Mouse (Mus musculus) kidney, adult 18-20 months (tissue): ENCODE data around the gene Epop.

Experiments used
- DNase-seq: peaks from one replicate; pipeline ENCODE4 v3.0.0; 2021

Epop gene

DNA sequence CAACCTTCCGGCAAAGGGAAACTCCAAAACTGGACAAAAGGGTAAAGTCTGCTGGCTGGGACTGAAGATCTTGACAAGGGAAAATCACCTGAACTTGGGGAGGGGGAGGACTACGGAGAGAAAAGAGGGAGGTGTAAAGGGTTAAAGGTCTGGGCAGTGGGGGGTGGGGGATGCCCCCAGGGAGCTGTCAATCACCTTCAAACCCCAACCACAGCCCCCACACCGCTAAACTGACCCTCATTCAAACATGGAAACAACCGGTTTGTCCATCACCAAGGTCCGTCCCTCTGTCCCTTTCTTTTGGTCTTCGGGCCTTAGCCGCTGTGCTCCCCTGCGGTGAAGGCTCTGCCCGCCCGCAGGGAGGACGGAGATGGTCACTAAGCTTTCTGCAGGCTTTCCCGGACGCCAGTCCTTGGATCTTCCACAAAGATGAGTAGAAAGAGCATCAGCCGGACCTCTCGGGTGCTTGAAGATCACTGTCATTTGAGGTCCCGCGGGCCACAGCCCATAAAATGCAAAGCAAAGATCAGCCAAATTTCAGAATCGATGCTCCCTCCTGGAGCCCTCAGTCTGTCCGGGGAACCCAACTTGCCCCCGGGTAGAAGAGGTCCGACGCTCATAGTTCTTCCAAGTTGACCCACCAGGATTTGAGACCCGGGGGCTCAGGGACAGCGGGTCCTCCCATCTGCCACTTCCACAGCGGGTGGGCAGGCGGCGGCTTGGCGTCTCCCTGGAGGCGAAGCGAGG lies 1.8 kb downstream of the Epop start:
- no peak for DNase-seq

DNA sequence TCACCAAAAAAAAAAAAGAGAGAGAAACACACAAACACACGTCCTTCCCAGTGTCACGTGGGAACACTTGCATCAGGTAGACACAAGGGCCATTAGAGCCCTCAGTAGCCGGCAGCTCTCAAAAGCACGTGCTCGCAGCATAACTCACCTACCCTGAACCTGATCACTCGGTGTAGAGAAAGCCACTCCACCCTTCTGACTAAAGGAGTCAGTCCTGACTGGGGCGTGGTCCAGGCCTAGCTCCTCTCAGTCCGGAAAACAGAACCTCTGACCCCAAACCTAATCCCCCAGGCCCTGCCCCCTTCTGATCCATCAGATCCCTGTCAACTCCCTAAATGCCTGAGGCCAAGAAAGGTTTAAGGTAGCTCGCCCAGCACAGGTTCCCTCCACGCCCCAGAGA lies 2.7 kb downstream of the Epop start:
- DNase-seq = peak; percentile 18

DNA sequence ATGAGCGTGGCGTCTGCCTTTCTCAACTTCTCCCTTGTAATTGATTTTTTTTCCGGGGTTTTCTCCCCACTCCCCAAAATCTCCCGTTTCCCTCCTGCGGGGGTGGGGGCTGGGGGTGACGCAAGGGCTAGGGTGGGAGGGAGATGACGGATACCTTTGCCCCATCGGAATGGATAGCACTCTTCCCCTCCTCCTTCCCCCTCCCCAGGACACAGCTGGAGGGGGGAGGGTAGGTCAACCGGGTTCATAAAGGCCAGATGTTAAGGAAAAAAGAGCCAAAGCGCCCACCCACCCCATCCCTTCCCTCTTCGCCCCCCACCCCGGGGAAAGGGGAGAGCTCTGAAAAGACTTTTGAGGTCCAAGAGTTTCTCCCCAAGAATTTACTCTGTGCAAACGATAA lies 3.1 kb downstream of the Epop start:
- no peak for DNase-seq

DNA sequence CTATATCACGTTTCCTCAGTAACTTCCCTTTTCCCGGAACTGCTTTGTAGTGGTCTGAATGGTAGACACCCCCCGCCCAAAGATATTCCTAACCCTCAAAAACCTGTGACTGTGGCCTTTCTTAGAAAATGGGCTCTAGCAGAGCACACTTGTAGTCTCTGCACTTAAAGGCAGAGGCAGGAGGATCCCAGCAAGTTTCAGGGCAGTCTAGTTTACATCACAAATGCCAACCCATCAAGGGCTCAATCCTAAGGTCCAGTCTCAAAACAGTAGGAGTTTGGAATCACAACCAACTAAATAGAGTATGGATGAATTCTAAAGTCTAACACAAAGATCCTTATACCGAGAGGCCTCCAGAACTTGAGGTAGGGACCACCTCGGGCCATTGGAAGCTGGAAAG lies 4.0 kb downstream of the Epop start:
- no peak for DNase-seq

DNA sequence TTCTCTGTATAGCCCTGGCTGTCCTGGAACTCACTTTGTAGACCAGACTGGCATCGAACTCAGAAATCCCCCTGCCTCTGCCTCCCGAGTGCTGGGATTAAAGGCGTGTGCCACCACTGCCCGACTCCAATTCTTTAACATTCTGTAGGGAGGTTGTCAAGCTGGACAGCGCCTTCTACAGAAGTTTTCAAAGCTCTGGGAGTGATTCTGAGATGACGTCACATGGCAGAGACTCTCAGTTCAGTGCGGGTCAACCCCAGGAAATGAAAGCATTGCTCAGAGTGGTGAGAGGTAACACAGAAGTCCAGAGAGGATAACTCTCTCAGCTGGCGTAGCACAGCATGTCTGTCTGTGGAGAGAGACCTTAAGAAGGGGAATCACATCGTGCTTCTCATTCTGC lies 6.3 kb downstream of the Epop start:
- no peak for DNase-seq

DNA sequence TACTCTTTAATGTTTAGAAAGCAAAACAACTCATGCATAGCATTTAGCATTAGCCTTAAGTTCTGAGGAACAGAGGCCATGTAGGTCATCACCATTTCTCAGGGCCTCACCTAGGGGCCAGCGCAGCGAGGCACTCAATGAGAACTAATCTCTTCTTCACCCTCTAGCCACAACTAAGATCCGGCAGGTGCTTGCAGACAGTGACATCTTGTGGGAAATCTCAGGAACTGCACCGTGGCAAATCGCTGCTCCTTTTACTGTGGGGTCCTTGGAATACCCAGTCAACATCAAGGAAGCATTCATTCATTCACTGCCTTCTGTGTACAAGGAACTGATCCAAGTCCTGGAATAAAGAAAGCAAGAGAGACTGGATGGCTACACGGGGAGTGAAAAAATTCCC lies 7.1 kb downstream of the Epop start:
- peak; percentile 78 for DNase-seq

DNA sequence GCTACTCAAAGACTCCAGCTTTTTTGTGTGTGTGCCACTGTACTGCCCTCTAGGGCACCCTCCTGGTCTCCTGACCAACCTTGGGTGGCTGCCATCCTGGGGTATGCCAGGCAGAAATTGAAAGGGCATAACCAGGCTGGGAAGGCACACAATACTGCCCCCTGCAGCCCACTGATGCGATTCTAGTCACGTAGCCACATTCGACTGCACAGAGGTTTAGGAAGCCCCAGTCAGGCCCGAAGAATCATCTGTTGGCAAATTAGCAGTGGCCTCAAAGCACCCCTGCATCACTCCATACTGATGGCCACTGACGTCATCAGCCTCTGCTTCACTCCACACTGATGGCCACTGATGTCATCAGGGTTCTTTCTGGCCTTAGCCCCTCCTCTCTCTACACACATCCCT lies 10.1 kb downstream of the Epop start:
- DNase-seq = peak; percentile 89

DNA sequence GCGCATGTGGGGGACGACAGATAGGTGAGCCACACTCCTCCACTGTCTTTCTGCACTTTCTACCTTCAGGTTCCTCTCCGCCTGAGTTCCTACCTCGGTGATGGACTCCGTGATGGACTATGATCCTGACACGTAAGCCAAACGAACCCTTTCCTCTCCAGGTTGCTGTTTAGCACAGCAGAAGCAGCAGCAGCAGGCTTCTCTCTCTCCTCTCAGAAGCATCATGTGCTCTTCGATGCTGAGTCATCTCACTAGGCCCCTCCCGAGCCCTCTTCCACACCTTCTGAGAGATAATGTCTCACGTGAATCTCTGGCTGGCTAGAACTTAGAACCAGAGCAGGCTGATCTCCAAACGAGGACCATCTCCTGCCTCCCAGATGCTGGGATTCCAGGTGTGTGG lies 11.1 kb downstream of the Epop start:
- peak; percentile 44 for DNase-seq

DNA sequence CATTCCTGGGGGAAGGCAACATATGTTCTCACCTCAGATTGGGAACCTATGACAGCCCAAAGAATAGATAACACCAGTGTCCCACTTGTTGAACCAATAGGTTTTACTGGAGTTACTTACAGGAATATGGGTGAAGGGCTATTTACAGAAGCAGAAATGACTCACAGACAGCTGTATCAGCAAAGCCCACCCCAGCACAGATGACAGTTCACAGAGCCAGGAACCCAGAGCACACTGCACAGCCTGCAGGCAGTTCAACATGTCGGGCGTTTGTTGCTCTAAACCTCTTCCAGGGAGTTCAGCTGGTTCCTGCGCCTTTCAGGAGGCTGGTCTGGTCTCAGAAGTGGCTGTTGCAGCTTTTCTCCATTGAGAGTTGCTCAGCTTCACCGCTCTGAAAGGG lies 14.2 kb downstream of the Epop start:
- DNase-seq = no peak

DNA sequence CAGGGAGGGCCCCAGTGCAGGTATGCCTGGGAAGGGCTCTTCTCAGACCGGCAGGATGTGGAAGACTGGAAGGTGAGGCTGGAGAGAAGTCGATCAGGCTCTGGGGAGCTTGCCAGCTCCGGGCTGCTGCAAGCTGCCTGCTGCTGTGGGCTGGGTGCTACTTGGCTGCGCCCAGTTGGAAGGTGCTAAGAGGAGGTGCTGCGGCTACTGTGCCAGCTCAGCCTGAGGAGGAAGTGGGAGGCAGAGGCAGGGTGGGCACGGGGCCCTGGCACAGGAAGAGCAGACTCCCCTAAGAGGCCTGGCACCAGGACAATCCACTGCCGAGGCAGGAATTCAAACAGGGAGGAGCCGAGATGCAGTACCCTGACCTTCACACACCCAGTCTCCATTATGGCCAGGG lies 18.4 kb downstream of the Epop start:
- DNase-seq = peak; percentile 49

DNA sequence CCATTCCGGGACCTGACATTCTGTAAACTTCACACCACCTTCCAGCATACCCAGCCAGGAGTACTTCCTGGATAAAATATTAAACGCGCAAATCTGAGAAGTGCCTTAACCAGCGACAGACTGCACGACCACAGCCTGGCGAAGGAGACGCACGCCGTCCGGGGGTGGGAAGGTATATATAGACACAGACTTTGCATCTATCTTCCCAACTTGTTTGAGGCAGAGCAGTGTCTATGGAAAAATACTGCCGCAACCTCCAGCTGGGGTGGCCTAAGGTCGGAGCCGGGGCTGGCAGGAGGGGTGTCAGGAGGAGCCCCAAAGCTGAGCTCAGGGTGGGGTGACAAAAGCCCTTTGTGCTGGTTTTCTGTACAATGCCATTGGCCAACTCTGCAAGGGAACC lies 19.8 kb downstream of the Epop start:
- no peak for DNase-seq

DNA sequence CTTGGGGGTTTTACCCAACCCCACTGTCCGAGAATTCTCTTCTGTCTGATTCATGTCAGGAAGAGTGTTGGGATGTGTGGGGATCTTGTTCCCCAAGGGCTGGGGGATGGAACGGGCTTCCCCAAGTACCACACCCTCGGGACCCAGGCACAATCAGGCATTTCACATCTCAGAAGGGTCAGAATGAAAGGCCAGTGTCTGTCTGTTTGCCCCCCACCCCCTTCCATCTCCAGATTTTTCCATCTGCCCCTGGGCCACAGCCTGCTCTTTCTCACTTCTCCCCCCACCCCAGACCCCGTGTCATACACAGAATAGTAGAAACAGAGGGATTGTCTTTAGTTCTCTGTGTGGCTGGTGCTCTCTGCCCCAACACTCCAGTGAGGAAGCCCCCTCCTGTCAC lies 20.6 kb downstream of the Epop start:
- no peak for DNase-seq

DNA sequence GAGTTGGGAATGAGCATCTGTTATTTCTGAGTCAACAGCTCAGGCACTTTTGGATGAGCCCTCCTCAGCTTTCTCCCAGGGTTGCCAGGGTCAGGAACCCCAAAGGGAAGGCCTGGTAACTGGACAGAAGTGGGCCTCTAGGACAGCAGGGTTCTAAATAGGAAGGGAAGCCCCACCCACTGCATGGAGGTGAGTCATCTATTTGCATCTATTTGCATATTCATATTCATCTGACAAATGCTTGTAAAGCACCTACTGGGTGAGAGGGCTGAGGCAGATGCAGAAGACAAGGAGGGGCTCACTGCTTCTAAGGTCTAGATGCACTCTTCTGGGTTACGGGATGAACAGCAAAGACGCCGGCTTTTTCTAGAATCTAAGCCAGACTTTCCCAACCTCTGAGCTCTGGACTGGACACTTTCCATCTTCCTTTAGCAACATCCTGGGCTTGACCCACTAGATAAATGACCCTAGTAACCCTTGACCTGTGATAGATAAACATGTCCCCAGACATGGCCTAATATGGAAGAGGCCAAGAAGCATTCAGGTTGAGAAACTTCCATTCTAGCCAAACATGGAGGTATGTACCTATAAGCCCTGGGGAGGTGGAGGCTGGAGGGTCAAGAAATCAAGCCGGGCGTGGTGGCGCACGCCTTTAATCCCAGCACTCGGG lies 22.3 kb downstream of the Epop start:
- DNase-seq = no peak

DNA sequence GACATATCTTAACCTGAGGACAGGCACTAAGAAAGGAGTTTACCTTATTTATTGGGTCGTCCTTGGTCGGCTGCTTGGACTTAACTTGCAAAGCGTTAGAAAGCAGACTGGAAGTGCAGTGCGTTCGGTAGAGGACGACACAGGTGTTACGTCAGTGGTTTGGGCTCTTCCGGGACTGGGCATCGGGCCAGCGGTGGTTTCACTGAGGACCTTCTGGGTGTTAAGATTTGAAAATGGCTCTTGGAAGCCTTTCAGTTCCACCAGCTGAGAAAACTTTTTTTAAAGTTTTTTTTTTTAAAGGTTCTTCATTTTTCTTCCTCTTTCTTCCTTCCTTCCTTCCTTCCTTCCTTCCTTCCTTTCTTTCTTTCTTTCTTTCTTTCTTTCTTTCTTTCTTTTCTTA lies 25.6 kb downstream of the Epop start:
- peak; percentile 43 for DNase-seq

DNA sequence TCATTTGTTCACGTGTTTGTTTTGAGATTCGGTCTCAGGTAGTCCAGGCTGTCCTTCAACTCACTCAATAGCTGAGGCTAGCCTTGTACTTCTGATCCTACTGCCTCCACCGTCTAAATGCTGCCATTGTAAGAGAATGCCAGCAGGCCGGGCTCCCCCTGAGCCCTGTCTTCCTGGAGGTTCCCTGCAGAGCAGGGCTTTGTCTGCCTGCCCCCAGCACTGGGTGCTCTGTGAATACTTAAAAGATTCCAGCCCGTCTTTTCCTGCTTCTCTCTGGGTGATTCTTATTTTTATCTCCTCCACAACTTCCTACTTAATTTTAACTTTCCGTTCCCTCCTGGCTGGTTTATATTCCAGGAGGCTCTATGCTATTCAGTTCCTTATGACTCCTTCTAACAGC lies 27.3 kb downstream of the Epop start:
- no peak for DNase-seq

DNA sequence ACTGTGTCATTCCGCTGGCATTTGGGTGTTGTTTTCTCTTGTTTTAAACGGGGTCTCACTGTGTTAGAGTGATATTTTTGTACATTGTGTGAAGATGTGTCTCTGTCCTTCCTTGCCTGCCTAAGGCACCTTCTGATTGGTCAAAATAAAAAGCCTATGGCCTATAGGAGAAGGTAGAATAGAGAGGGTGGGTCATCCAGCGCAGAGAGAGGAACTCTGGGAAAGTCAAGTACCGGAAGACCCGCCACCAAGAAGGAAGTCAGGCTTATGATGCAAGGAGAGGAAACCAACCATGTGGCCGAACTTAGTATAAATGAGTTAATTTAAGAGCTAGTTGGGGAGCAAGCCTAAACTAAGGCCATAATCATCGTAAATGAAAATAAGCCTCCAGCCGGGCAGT lies 30.4 kb downstream of the Epop start:
- DNase-seq = no peak

DNA sequence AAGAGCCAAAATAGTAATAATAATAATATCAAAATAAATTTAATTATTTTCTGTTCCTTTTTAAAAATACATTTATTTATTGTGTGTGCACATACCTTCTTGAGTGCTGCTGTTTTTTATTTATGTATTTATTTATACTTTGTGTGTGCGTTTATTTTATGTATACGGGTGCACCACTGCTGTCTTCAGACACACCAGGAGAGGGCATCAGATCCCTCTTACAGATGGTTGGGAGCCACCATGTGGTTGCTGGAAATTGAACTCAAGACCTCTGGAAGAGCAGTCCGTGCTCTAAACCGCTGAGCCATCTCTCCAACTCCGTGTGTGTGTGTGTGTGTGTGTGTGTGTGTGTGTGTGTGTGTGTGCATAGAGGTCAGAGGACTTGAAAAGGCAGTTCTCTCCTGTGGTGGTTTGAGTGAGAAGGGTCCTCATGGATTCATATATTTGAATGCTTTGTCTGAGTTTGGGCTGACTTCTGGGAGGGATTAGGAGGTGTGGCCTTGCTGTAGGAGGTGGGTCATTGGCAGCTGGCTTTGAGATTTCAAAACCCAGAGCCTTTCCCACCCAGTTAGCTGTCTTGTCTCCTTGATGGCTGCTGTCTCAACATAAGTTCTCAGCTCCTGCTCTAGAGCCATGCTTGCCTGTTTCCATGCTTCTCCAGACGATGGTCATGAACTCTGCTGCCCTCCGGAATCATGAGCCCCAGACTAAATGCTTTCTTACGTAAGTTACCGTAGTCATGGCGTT lies 31.4 kb downstream of the Epop start:
- no peak for DNase-seq

DNA sequence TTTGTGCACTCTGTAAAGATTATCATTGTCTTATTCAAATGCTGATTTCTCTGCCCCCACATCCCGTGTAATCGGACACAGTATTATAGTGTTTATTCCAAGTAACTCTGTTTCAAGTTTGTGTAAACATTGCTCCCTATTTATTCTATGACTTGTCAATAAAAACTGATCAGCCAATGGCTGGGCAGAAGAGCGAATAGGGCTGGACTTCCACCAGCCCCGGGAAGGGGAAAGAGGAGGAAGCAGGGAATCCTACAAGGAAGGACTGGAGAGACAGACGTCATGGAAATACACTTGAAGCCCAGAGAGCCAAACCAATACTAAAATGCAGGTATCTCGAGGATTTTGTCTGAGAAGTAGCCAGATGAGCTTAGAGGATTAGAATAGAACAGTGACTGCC lies 35.4 kb downstream of the Epop start:
- DNase-seq = no peak

DNA sequence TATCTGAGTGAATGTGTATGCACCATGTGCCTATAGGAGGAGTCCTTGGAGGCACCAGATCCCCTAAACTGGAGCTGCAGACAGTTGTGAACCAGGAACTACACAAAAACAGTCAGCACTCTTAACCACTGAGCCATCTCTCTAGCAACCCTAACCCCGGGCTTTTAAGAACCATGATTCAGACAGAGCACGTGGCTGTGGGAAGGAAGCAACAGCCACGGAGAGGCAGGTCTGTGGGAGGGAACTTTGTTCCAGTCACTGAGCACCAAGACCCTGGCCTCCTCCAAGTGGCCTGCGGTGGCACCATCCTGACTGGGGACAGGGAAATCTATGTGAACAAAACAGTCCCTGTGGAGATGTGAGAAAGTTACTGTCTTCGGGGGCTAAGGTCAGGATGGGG lies 37.6 kb downstream of the Epop start:
- no peak for DNase-seq

DNA sequence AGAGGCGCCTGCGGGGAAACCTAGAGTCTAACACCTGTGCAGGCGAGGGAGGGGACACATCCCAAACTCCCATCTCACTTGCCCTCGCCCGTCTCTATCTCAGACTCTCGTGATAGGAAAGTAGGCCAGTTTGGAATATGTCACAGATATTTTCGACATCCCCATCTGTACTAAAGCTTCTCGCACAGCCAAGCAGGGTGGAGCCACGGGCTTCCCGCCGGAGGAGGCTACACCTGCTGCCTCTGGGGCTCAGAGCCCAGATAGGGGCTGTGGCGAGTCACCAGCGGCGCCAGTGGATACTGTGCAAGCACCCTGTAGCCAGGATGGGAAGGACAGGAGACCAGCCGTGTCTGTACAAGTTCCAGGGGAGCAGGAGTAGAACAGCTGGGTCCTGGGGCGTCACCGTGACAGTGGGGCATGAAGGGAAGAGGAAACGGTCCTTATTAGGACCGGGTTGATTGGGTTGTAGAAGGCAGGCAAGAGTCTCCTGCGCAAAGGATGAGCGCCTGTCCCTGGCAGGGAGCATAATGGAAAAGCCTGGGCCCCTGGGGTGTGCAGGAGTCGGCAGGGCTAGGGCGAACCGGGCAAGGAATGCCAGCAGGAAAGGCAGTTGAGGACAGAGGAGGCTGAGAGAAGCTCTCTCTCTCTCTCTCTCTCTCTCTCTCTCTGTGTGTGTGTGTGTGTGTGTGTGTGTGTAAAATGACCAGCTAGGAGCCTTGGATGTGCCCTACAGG lies 39.1 kb downstream of the Epop start:
- DNase-seq = no peak

DNA sequence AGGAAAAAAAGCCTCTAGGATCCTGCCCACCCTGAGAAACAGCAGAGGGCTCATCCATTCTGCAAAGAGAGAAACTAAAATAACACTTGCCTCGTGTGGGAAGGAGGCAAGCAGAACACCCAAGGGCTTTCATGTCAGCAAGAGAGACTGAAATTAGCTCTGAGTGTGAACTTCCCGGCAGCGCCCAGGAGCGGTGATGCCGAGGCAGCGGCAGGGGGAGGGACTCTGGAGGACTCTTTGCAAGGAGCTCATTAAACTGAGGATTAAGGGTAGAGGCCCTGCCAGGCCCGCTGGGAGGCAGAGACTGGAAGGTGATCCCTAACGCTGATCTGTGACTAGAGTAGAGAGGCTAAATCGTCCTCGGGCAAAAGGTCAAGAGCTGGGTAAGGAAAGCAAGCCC lies 40.3 kb downstream of the Epop start:
- no peak for DNase-seq

DNA sequence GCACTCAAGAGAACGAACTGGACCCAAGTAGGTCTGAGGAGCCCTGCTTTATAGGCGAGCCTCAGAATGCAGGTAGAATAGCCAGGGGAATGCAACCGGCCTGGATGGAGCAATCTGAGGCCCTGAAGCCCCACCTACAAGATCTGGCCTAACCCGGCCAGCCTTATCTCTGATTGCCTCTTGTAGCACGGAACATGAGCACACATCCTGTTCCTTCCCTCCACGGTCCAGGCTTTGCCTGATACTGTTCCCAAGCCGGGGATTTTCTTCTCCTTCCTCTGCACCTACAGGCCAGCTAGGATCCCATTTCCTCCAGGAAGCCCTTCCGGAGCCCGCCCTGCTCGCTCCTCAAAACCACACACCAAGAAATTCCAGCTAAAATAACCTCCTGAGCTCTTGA lies 43.6 kb downstream of the Epop start:
- peak; percentile 32 for DNase-seq

DNA sequence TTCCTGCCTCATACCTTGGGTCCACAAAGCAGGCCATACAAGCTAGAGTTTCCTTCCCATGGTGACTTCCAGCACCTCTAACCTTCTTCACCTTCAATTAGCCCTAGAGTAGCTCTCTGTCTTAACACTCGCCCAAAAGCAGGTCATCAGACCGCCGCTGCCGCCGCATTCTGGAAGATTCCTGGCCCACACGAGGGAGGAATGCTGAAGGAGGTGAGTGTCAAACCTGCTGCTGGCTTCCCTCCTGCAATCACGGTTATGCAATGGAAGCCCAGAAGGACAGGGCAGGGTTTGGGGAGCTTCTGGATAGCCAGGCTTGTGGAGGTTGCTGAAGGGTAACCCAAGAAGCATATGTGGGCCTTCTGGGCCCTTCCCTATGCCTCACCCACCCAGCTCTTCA lies 45.0 kb downstream of the Epop start:
- peak; percentile 42 for DNase-seq
